Mouse (Mus musculus): ENCODE measurements around the gene Nat9. TPM values are rescaled to one million over a fixed set of nuclear protein-coding genes. Genes with fewer than 3 reads are reported as not detected.

The Nat9 gene
- total RNA-seq, 2 experiments from 2014 or later = 16.4 to 17.9 TPM

DNA sequence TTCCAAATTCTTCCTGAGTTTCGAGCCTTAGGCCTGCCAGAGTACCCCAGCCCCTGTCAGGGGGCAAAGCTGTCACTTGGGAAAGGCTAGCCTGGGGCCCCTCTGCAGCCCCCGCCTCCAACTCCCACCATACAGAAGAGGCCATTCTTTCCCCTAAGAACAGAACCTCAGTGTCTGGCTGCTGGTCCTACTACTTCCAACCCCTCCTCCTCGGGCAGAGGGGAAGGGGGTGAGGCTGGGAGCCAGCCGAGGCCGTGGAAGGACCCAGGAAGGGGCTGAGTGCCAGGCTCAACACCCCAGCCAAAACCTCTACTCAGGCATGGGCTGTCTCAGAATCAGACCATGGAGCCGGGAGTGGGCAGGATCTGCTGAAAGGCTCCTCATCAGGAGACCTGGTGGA lies 8.5 kb downstream of the Nat9 start:
- no peak for DNase-seq (ENCODE audit: low spot score in 2 of 2)

DNA sequence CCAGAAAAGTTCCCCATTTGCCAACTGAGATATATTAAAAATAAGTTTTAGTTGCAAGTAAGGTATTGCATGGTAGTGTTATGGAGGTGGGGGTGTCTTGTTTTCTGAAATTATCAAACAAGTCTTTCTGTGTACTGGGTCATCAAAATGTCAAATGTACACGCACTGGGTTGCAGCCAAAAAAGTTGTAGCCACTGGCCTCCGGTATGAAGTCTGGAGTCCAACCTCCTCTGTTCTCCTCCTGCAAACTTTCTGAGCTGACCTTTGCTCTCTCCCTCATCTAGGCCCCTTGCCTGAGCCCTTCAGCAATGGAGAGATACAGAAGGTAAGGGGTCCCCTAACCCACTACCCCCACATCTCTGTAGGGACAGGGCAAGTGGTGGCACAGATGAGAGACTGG lies 8.9 kb downstream of the Nat9 start:
- no peak for DNase-seq (ENCODE audit: low spot score in 2 of 2)

DNA sequence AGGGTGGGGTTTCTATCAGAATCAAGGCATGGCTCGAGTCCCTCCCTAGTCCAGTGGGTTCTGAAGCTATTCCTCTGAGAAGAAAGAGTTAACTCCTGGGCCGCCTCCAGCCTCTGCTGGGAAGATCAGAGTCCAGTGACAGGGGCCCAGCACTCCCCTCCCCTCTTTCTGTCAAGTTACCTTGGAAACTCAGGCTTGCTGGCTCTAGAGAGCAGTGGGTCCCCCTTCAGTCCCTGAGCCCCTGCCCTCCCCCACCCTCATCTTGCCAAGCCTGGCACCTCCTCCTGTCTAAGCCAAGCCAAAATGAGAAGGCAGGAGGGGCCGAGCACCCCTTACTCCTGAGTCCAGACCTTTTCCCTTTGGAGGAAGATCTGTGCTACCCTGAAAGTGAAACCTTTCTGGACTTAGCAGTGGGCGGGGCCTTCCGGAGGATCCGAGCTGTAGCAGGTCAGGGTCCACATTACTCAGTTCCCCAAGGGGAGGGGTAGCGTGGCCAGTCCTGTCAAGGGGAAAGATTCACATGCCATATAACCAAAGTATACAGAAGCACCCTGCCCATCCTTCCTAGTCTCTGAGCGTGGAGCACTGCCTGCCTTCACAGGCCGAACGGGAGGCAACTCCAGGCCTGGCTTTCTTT lies 10.0 kb downstream of the Nat9 start:
- no peak for DNase-seq (ENCODE audit: low spot score in 2 of 2)

DNA sequence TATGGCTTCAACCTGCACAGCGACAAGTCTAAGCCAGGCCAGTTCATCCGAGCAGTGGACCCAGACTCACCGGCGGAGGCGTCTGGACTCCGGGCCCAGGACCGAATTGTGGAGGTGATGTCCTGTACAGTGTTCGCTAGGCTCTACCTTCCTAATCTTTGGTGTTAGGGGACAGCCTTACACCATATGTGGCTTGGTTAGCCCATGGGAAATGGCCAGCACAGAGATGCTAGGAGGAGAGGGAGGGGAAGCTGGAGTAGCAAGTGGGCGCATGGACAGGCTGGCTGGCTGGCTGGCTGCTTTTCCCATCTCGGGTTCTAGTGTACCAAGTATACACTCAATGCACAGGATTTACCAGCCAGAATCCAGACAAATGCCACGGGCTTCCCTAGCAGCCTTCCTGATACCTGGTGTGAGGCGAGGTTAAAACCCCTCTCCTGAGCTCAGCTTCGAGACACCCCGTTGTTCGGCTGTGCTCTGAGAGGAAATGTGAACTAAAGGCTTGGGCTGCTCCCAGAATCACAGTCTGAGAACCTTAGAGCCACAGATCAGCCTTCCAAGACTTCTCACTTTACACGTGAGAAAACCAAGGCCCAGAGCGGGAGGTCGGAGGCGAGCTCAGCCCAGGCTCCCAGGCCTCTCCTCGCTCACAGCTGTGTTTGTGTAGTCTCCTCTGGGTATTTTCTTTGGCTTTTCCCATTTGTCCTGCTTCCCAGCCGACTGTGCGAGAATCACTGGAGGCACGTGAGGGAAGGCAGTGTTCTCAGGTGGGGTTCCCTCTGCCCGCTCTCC lies 11.1 kb downstream of the Nat9 start:
- DNase-seq (ENCODE audit: low spot score in 2 of 2) = no peak

DNA sequence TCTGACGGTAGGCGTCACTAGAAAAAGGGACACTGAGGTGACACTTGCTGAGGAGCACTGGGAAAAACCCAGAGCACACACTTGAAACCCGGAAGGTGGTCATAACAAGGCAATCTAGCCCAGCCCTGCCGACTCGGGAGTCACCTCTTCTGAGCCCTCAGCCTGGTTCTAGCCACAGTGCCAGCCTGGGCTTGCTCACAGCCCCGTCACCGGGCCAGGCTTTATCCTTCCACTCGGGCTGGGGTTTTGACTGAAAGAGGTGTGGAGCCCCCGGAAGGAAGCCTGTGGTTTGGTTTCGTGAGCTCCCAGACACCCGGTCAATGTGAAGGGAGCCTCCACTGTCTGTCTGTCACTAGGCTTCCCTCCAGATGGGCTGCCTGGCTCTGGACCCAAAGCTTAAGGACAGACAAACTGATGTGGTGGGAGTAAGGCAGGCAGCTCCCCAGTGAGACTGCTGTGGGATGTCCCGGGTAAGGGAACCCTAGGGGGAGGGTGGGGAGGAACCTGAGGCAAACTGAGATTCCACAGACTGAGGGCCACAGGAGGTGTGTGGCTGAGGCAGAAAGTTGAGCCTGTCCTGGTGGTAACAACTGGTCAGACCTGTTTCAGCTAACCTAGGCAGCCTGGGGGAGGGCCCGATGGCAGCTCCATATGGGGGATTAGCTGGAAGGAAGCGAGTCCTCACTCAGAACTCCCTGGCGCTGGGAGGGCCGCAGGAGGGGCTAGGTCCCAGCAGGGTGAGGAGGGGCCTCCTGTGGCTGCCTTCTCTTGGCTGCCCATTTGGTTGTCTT lies 13.9 kb downstream of the Nat9 start:
- no peak for DNase-seq (ENCODE audit: low spot score in 2 of 2)

DNA sequence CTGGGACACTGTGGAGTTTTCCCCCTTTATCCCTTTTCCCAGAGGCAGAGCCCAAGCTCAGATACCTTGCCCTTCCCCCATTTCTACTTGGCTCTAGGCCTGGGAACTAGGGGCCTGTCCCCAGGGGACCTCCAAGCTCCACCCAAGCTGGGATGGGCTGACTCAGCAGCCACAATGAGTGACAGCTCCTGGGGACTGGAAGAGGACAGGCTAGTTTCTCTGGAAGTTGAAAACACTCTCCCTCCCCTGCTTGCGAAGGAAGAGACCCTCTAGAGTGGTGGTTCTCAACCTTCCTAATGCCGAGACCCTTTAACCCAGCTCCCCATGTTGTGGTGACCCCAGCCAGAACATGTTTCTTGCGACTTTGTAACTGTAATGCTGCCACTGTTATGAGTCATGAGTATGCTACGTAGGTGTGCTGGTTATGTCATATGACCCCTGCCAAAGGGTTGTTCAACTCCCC lies 14.8 kb downstream of the Nat9 start:
- DNase-seq (ENCODE audit: low spot score in 2 of 2) = no peak

DNA sequence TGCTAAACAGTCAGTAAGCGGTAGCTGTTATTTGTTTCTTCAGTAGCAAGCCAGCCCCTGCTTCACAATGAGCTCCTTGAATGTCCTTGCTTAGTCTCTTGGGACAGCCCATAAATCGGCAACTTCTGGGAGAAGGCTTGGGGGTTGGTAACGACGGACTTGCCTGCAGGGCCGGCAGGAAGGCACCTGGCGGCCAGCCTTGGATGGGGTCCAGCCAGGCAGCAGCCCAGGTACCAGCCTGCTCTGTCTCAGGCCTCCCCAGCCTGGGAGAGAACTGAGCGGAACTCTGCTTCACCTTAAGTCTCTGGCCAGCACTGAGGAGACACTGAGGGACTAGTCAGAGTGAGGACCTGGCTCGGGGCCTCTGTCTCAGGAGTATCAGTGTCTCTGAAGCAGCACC lies 16.5 kb downstream of the Nat9 start:
- no peak for DNase-seq (ENCODE audit: low spot score in 2 of 2)

DNA sequence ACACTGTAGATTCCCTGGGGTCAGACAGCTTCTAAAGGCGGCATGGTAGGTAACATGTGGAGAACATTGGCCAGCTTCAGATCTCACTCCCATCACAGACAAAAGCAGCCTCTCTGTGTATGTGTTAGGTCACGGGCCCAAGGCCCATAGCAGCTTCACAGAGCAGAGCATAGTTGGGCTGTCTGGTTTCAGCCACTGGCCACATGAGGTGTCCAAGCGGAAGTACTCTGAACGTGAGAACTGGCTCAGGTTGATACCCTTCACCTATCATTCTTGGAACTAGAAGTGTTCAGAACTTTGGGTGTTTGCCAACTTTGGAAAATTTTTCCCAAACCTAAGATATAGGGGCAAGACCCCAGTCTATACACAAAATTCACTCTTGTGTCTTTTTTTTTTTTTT lies 18.2 kb downstream of the Nat9 start:
- DNase-seq (ENCODE audit: low spot score in 2 of 2) = no peak

DNA sequence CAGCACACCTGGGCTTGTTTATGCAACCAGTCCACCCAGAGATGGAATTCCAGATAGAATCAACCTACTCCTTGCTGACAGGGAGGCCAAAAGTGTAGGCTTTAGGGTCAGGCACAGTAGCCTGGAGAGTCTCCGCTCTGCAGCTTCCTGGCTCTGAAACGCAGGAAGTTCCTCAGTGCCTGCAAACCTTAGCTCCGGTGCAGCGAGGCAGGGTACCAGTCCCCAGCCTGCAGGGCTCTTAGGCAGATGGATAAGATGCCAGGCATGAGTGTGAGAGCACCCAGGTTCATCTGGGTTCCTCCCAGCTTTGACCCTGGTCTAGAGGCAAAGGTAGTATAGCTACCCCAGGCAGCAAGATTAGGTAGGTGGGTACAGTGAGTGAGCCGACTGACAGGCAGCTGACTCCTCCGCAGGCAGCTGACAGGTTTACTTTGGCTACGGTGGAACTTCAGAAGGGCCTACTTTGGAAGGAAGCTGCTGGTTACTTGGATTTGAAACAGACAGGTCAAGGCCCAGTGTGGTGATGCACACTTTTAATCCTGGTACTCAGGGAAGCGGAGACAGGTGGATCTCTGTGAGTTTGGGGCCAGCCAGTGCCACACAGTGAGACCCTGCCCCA lies 19.9 kb downstream of the Nat9 start:
- no peak for DNase-seq (ENCODE audit: low spot score in 2 of 2)

DNA sequence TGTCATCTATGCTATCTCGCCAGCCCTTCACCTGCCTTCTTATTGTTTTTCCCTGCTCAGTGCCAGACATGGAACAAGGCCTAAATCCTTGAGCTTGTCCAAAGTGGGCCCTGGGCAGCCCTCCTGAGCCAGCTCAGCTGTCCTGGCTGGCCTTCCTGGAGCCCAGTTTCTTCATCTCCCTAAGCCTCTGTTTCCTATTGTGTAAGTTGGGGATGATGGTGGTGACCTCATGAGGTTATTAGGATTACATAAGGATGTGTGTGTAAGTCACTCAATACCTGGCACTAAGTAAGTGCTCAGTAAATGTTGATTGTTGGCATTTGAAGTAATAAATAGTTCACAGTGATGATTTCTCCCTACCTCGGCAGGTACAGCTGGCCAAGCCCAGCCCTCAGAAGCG lies 20.9 kb downstream of the Nat9 start:
- no peak for DNase-seq (ENCODE audit: low spot score in 2 of 2)

DNA sequence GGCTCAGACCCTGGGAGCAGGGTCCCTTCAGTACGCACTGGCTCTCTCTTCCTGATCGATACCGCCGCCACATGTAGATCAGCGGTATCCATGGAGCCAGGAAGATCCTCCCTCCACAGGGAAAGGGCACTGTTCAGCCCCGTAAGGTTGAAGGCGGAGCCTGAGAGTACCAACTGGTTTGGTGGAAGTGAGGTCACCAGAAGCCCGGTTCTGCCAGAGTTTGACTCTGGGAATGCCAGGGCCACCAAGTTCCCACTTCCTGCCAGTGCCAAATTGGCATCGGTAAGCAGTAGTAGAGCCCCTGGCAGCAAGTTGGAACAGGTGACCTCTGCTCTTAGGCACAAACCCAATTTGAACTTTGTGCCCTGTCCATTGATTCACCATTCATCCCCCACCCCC lies 22.7 kb downstream of the Nat9 start:
- DNase-seq (ENCODE audit: low spot score in 2 of 2) = no peak

DNA sequence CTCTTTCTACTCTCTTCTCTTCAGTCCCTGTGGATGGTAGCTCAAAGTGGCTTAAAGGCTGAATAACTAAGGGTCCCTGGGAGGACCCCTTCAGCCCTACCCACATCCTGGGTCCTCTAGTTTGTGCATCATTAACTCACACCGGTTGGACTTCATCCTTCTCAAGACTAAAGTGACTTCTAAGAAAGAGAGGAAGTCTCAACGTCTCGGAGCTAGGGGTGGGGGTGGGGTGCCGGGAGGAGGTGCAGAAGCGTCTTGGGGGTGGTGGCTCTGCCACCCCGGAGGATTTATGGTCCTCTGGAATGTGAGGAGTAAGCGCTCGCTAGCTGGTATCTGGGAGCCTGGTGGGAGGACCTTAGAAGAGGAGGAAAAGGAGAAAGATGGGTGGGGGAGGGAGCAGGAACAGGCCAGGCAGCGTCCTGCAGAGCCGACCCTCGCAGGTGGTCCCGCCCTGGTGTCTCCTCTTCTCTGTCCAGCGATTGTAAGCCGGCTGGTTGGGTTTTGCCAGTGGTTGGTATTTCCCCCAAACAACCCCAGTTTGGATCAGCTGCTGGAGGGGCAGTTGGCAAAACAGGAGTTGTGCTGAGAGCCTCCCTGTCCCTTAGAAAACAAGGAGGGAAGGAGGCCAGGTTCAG lies 23.2 kb downstream of the Nat9 start:
- no peak for DNase-seq (ENCODE audit: low spot score in 2 of 2)

DNA sequence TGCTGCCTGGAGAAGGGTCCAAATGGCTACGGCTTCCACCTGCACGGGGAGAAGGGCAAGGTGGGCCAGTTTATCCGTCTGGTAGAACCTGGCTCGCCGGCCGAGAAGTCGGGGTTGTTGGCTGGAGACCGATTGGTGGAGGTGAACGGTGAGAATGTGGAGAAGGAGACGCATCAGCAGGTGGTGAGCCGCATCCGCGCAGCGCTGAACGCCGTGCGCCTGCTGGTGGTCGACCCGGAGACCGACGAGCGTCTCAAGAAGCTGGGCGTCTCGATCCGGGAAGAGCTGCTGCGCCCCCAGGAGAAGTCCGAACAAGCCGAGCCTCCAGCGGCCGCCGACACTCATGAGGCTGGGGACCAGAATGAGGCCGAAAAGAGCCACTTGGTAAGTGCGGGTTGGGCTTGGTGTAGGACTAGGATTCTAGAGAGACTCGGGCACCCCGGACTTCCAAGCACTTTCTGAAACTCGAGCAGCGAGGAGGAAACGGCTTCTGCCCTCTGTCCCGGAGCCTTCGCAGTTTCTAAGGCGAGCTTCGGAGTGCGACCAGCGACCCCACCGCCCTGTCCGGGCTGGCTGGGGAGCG lies 24.0 kb downstream of the Nat9 start:
- peak in 1 of 2 experiments; percentile 63 for DNase-seq (ENCODE audit: low spot score in 2 of 2)

DNA sequence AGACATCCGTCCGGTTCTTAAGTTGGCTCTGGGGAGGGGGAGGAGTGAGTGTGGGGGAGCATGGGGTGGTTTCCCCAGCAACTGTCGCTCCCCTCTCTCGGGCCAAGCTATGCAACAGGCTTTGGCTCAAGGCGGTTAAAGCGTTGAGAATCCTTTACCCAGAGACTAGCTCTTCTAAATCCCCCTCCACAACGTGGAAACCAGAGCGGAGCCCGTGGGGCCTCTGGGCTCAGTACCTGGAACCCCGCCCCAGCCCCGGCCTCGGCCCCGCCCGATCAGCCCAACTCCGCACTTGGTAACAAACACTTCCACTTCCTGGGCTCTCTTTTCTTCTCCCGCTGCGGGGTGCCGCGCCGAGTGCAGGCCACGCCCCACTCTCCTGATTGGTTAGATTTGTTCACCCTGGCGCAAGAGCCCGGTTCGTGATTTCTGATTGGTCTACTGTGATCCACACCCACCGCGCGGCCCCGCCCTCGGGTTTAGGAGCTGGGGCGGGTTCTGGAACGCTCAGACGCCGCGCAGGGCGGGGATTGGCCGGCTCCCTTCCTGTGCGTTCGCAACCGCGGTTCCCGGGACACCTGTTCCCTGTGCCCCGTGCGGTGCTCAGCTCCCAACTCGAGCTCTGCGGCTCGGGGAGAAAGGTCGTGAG lies 24.7 kb downstream of the Nat9 start, which contains the start of gene Slc9a3r1:
TSS of gene Slc9a3r1 (plus strand) at position 510 of the 649 bp plus-strand sequence.
- DNase-seq (ENCODE audit: low spot score in 2 of 2) = peak; percentile 93 to 98

DNA sequence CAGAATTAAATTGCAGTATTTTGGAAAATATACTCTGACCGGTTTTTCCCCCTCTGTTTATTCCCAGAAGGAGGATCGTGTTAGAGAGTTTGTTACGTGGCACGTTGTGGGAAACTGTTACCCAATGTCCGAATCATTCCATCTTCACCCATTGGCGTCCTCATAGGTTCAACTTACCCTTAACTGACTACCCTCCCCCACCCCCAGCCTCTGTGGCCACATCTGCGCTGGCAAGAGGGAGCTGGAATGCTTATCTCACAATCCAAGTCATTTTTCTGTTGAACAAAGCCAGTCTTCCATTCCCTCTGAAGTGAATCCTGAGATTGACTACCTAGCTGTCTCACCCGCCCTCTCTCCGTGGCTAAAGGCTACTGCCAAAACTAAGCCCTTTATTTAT lies 25.5 kb downstream of the Nat9 start:
- DNase-seq (ENCODE audit: low spot score in 2 of 2) = no peak

DNA sequence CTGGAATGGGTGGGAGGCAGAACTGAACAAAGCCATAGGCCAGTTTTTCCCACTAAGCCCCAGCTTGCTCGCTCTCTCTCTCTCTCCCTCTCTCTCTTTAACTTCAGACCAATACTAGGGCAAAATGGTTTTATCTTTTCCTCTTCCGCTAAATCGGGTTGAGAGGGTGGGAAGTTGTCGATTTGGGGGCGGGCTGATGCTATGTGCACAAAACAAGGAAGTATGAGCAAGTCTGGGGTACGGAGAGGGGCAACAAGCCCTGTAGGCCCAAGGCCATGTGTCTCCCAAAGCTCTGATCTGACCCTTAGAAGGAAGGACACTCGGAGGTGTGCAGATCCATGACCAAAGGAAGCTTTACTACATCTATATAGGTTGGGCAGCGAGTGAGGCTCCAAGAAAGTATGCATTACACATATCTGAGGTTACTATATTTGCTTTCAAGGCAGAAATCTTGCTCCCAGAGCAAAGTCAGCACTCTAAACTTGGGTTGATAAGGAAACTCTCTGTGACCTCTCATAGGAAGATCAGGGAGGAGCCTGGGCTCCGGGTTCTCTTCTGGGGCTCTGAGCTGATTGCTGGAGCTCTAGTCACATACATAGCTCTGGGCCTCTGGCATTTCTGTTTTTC lies 26.0 kb downstream of the Nat9 start:
- no peak for DNase-seq (ENCODE audit: low spot score in 2 of 2)

DNA sequence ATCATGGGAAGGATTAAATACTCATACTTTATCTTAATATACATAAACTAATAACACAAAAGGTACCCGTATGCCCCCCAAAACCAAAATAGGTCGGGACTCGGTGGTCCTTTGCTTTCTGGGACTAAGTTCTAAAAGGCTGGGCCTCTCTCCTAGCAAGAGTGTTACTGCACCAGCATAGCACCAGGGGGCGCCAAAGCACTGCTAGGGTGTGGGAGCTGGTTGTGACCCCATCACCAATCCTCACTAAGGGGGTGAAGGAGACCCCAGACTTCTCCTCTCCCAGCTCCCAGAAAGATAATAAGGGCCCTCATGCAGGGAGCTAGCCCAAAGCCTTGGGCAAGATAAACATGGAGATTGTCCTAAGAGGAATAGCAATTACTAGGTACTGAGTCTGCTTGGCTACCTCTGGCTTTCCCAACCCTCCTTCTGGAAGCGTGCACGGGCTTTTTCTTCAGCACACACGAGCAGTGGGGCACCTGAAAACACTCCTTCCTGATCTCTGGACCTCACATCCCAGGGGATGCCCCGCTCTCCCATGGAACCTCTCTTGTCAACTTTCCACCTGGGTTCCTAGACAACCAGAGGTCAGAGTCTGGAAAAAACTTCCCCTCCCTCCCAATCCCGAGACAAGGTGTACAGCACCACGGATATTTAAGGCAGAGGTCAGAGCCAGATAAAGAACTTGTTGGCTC lies 26.6 kb downstream of the Nat9 start:
- peak; percentile 64 to 77 for DNase-seq (ENCODE audit: low spot score in 2 of 2)

DNA sequence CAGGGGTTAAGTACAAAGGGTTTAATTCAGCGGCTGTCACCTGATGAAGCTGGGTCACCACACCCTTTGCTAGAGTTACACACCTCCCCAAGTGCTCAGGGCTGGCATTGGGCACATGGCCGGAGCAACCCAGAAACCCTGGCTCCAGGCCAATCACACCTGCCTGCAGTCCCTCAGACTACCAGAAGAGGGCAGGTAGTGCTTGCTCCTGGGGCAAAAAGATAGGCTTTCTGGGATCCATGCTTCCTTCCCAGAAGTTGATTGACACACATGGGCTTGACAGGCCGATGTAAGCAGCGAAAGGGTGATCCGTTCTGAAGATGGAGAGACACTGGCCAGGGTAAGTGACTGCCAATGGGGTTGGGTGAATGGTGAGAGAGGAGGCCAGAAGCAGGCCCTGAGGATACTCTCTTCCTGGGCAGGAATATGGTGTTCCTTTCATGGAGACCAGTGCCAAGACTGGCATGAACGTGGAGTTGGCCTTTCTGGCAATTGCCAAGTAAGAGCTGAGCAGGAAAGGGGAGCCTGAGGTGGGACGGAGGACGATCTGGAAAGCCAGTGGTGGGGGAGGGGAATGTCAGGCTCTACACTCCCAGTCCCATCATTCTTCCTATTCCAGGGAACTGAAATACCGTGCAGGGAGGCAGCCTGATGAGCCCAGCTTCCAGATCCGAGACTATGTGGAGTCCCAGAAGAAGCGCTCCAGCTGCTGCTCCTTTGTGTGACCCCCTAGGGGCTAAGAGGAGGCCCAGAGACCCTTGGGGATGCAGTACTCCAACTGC lies 27.5 kb downstream of the Nat9 start:
- no peak for DNase-seq (ENCODE audit: low spot score in 2 of 2)
